In genomic region chr1:78658441-78659269, GRCm38 (mm10) we compare ENCODE assay signal across 8 mouse cellular contexts. TPM values are rescaled to one million over a fixed set of nuclear protein-coding genes. Genes with fewer than 3 reads are reported as not detected.
DNase-seq lines count a peak whose midpoint lies in the region; ATAC-seq and TF ChIP-seq lines count a peak whose summit lies in the region.

No protein-coding gene starts in this region.

- no peak for ATAC-seq in forebrain, embryonic 15.5 days (replicated peaks)
- ATAC-seq in kidney, embryonic 16.5 days (ENCODE audit: low FRiP score, low TSS enrichment) = 0 out of 2 replicates have a peak, but pooled peaks have one; percentile 12

- H3K4me2 ChIP-seq in forebrain, embryonic 15.5 days (replicated peaks) = peak overlapping the region; percentile 65
- peak overlapping the region; percentile 57 for H3K4me2 ChIP-seq in kidney, embryonic 16.5 days (replicated peaks; ENCODE audit: low read depth, low read length)

- no peak for TF ChIP-seq CTCF in thymus, adult 2 months (IDR thresholded peaks at IDR 0.05; ENCODE audit: borderline replicate concordance, control insufficient read depth, extremely low read depth, insufficient read depth, low read length, poor library complexity)

- TF ChIP-seq POLR2A in thymus, adult 2 months (IDR thresholded peaks at IDR 0.05; ENCODE audit: control insufficient read depth, extremely low read depth, insufficient read depth, low read length, poor library complexity) = no peak

- peak overlapping the region; percentile 85 for H3K4me3 ChIP-seq in thymus, adult 2 months (ENCODE audit: control insufficient read depth, insufficient read depth, low read length)
- peak overlapping the region; percentile 66 for H3K4me3 ChIP-seq in forebrain, embryonic 15.5 days
- H3K4me3 ChIP-seq in kidney, embryonic 16.5 days (ENCODE audit: low read length) = peak overlapping the region; percentile 82
- peak overlapping the region; percentile 91 for H3K4me3 ChIP-seq in midbrain, embryonic 10.5 days

- peak overlapping the region; percentile 87 for H3K9ac ChIP-seq in forebrain, embryonic 15.5 days (replicated peaks)
- H3K9ac ChIP-seq in kidney, embryonic 16.5 days (replicated peaks; ENCODE audit: low read length) = peak overlapping the region; percentile 91

- 5% methylated on average over 20 of the region's 20 CpGs for WGBS in thymus, adult 2 months
- under 1% methylated on average over 20 of the region's 20 CpGs for WGBS in forebrain, embryonic 15.5 days
- 2% methylated on average over 20 of the region's 20 CpGs for WGBS in kidney, embryonic 16.5 days
- 2% methylated on average over 20 of the region's 20 CpGs for WGBS in midbrain, embryonic 10.5 days

- H3K27ac ChIP-seq in thymus, adult 2 months (ENCODE audit: control insufficient read depth, insufficient read depth, low read length) = no peak overlapping the region
- H3K27ac ChIP-seq in forebrain, embryonic 15.5 days (replicated peaks) = peak overlapping the region; percentile 96
- peak overlapping the region; percentile 86 for H3K27ac ChIP-seq in kidney, embryonic 16.5 days (ENCODE audit: low read length)
- H3K27ac ChIP-seq in midbrain, embryonic 10.5 days (replicated peaks) = peak overlapping the region; percentile 99

- no peaks in the 10 kb centered on the region for H3K27me3 ChIP-seq in thymus, adult 2 months (ENCODE audit: control insufficient read depth, insufficient read depth, low read length)
- no peaks in the 10 kb centered on the region for H3K27me3 ChIP-seq in forebrain, embryonic 15.5 days
- H3K27me3 ChIP-seq in kidney, embryonic 16.5 days (ENCODE audit: insufficient read depth, low read length) = no peaks in the 10 kb centered on the region
- no peaks in the 10 kb centered on the region for H3K27me3 ChIP-seq in midbrain, embryonic 10.5 days (ENCODE audit: low read depth, poor library complexity, severe bottlenecking)

- DNase-seq in adrenal gland, adult (ENCODE audit: inconsistent age in 2 of 2, low spot score in 1 of 2) = peak; percentile 21 to 70
- no peak for DNase-seq in adrenal gland, adult 8-10 months
- no peak for DNase-seq in thymus, adult 2 months
- no peak for DNase-seq in thymus, adult 18-20 months
- DNase-seq in midbrain, embryonic 10.5 days (ENCODE audit: low spot score) = peak; percentile 28
- no peak for DNase-seq in urinary bladder, adult 2 months (ENCODE audit: low spot score)

- peaks cover 13% of the 10 kb centered on the region; the same call in 1 of the 2 replicates for H3K4me1 ChIP-seq in thymus, adult 2 months (replicated peaks; ENCODE audit: control insufficient read depth, insufficient read depth, low read length)
- peaks cover 35% of the 10 kb centered on the region for H3K4me1 ChIP-seq in forebrain, embryonic 15.5 days
- H3K4me1 ChIP-seq in kidney, embryonic 16.5 days (ENCODE audit: insufficient read depth, low read length) = peaks cover 33% of the 10 kb centered on the region
- H3K4me1 ChIP-seq in midbrain, embryonic 10.5 days = peaks cover 44% of the 10 kb centered on the region

- no peaks in the 10 kb centered on the region for H3K36me3 ChIP-seq in thymus, adult 2 months (ENCODE audit: control insufficient read depth, insufficient read depth, low read length)
- no peaks in the 10 kb centered on the region for H3K36me3 ChIP-seq in forebrain, embryonic 15.5 days
- no peaks in the 10 kb centered on the region for H3K36me3 ChIP-seq in kidney, embryonic 16.5 days (ENCODE audit: insufficient read depth, low read length)
- peaks cover 5% of the 10 kb centered on the region for H3K36me3 ChIP-seq in midbrain, embryonic 10.5 days

- H3K9me3 ChIP-seq in forebrain, embryonic 15.5 days = no peaks in the 10 kb centered on the region
- no peaks in the 10 kb centered on the region for H3K9me3 ChIP-seq in kidney, embryonic 16.5 days (ENCODE audit: low read length)
- H3K9me3 ChIP-seq in midbrain, embryonic 10.5 days (replicated peaks) = no peaks in the 10 kb centered on the region

RNA-seq across cellular contexts. Expression of gene Utp14b, which starts 0.8 kb away (rescaled TPM):
- 1 to 10 TPM; 4.0 to 8.7 (median 5.4) TPM for total RNA-seq in adrenal gland, adult 8-10 months (2022)
- polyA plus RNA-seq in thymus, adult 2 months (2012; rRNA removed) = 1.9 and 2.2 TPM in 2 replicates
- 1.8 and 2.5 TPM in 2 replicates for polyA plus RNA-seq in forebrain, embryonic 15.5 days (2015; fragmentation: Nextera tagmentation; extraction: Ambion mirVana)
- polyA plus RNA-seq in kidney, embryonic 16.5 days (2015; fragmentation: Nextera tagmentation; extraction: Ambion mirVana) = 2.9 and 3.0 TPM in 2 replicates
- polyA plus RNA-seq in midbrain, embryonic 10.5 days (2016; fragmentation: Nextera tagmentation; extraction: Ambion mirVana) = 3.6 and 3.8 TPM in 2 replicates
- polyA plus RNA-seq in urinary bladder, adult 2 months (2012; rRNA removed) = 2.1 and 2.6 TPM in 2 replicates

RNA-seq across cellular contexts. Expression of gene Acsl3, which starts 1.0 kb away (rescaled TPM):
- 10 to 100 TPM; 28.5 to 36.8 (median 34.4) TPM for total RNA-seq in adrenal gland, adult 8-10 months (2022)
- polyA plus RNA-seq in thymus, adult 2 months (2012; rRNA removed) = 9.1 and 10.2 TPM in 2 replicates
- polyA plus RNA-seq in forebrain, embryonic 15.5 days (2015; fragmentation: Nextera tagmentation; extraction: Ambion mirVana) = 74.3 and 77.0 TPM in 2 replicates
- polyA plus RNA-seq in kidney, embryonic 16.5 days (2015; fragmentation: Nextera tagmentation; extraction: Ambion mirVana) = 75.2 and 79.1 TPM in 2 replicates
- polyA plus RNA-seq in midbrain, embryonic 10.5 days (2016; fragmentation: Nextera tagmentation; extraction: Ambion mirVana) = 82.3 and 86.2 TPM in 2 replicates
- 20.5 and 21.5 TPM in 2 replicates for polyA plus RNA-seq in urinary bladder, adult 2 months (2012; rRNA removed)

Comparison
In these comparisons a context has a peak if more than half of its experiments do, and no peak if none do; other contexts are left out.
1. DNase-seq: peak in adrenal gland, adult (2 of 2) and midbrain, embryonic 10.5 days (single experiment); none in adrenal gland, adult 8-10 months (single experiment), thymus, adult 2 months (single experiment), thymus, adult 18-20 months (0 of 2) and urinary bladder, adult 2 months (single experiment).
2. Peak in every context shown above with its lines, with median percentiles within 50 percentile points of each other: H3K4me3 ChIP-seq.